Mouse (Mus musculus): ENCODE results near the gene Mtnr1b.

The Mtnr1b gene

GRCm38 (mm10) chr9:15800402-15800801 is 74.0 kb downstream of the Mtnr1b start:
- no peak for DNase-seq

- DNase-seq, result no peak
Measured at GRCm38 (mm10) chr9:15794408-15794807, 79.9 kb downstream of the Mtnr1b start.

GRCm38 (mm10) chr9:15792076-15792475 is 82.3 kb downstream of the Mtnr1b start:
- no peak for DNase-seq

GRCm38 (mm10) chr9:15786610-15787009 is 87.7 kb downstream of the Mtnr1b start:
- DNase-seq, result no peak

GRCm38 (mm10) chr9:15786192-15786591 is 88.2 kb downstream of the Mtnr1b start:
- no peak for DNase-seq

DNA sequence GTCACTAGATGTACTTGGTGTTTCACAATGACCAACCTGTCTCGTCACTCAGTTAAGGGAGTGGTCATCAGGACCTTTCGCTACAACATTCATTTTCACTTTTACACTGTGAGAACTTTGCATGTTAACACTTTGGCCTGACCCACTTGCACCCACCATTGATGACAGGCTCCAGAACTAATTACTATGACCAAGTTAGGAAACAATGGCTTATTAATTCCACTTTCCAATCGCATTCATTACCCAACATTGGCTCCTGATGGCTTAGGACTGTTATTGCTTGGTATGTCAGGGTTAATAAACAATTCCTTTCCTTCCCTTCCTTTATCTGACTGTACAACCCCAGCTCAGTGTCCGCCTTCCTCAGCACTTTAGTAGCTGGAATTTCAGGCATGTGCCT is 92.4 kb downstream of the Mtnr1b start:
- DNase-seq, result no peak

- DNase-seq, result no peak
Measured at GRCm38 (mm10) chr9:15774911-15775310, 99.4 kb downstream of the Mtnr1b start.

Measured in lung, postnatal 14 days (tissue).